Mouse (Mus musculus): ENCODE data around the gene Os9. TPM values are rescaled to one million over a fixed set of nuclear protein-coding genes. Genes with fewer than 3 reads are reported as not detected.
A peak's percentile ranks its signal among the peaks of the same experiment; 100 is the strongest.

Os9 gene
- total and polyA plus RNA-seq, 3 experiments: 42.4 to 60.4 TPM; not detected in 1

- no peak overlapping the region for H3K27ac ChIP-seq (ENCODE audit: control insufficient read depth, low read depth, low read length)
- peaks cover 10% of the 10 kb centered on the region for H3K79me2 ChIP-seq (ENCODE audit: control insufficient read depth, insufficient read depth, low read length, poor library complexity)
- TF ChIP-seq RAD21 (IDR thresholded peaks at IDR 0.05; ENCODE audit: low read depth, low read length) (no peak), USF2 (IDR thresholded peaks at IDR 0.05; ENCODE audit: borderline replicate concordance in 1 of 2, insufficient read depth in 1 of 2, low read depth in 1 of 2, low read length in 2 of 2) (no peak), TCF12 (IDR thresholded peaks at IDR 0.05; ENCODE audit: low read depth, low read length) (no peak), MAX (IDR thresholded peaks at IDR 0.05; ENCODE audit: low read length) (no peak), BHLHE40 (IDR thresholded peaks at IDR 0.05; ENCODE audit: borderline replicate concordance, low read depth, low read length) (no peak), POLR2AphosphoS2 (IDR thresholded peaks at IDR 0.05; ENCODE audit: low read length) (no peak), USF1 (IDR thresholded peaks at IDR 0.05; ENCODE audit: low read depth, low read length) (no peak), ETS1 (IDR thresholded peaks at IDR 0.05; ENCODE audit: low read depth, low read length) (no peak), ZC3H11A (IDR thresholded peaks at IDR 0.05; ENCODE audit: low read depth, low read length) (no peak), ZKSCAN1 (IDR thresholded peaks at IDR 0.05; ENCODE audit: low read depth, low read length) (no peak), POLR2A (IDR thresholded peaks at IDR 0.05; ENCODE audit: control insufficient read depth in 1 of 2, insufficient read depth in 1 of 2, low read depth in 1 of 2, low read length in 2 of 2, poor library complexity in 1 of 2) (no peak), GABPA (IDR thresholded peaks at IDR 0.05; ENCODE audit: low read depth, low read length) (no peak), TBP (IDR thresholded peaks at IDR 0.05; ENCODE audit: low read depth, low read length) (no peak)
- H3K36me3 ChIP-seq (ENCODE audit: control insufficient read depth in 1 of 2, insufficient read depth in 2 of 2, low read length in 2 of 2): peaks cover 0 to 6% of the 10 kb centered on the region in 2 experiments; a peak in 2 of 4 replicates
- peaks cover 3 to 10% of the 10 kb centered on the region in 2 experiments; a peak in 2 of 4 replicates for H3K4me1 ChIP-seq (ENCODE audit: control insufficient read depth in 1 of 2, insufficient read depth in 2 of 2, low read length in 2 of 2)
- DNase-seq (ENCODE audit: low read depth, low spot score): no peak
- H3K9ac ChIP-seq (ENCODE audit: control insufficient read depth, low read depth, low read length, poor library complexity, severe bottlenecking): peak overlapping the region; percentile 61
- no peaks in the 10 kb centered on the region for H3K9me3 ChIP-seq (replicated peaks; ENCODE audit: insufficient read depth, low read length)
- H3K27me3 ChIP-seq (ENCODE audit: control insufficient read depth in 1 of 2, insufficient read depth in 2 of 2, low read length in 2 of 2): no peaks in the 10 kb centered on the region
- peak overlapping the region; percentile 35 to 63 for H3K4me3 ChIP-seq (ENCODE audit: control insufficient read depth in 1 of 2, insufficient read depth in 1 of 2, low read depth in 2 of 2, low read length in 2 of 2)
Observed at GRCm38 (mm10) chr10:127059174-127059967, 61.6 kb downstream of the Os9 start.

DNA sequence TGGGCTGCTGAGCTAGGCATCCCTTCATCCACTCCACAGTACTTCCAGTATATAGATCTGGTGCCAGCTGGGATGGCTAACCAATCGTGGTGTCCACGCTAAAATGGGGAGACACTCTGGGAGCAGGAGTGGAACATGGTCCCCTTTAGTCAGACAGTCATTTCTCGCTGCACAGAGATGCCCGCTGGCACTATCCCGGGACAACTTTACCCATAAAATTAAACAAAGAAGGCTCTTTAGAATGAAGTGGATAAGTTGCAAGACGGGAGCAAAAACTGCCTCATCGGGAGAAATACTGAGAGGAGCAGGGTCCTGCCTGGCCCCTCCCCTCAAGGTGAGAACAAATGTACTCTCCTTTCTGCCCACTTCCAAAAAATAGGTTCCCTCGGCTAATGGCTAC is 62.2 kb downstream of the Os9 start:
- peak overlapping the region; percentile 35 to 63 for H3K4me3 ChIP-seq (ENCODE audit: control insufficient read depth in 1 of 2, insufficient read depth in 1 of 2, low read depth in 2 of 2, low read length in 2 of 2)
- peaks cover 0 to 6% of the 10 kb centered on the region in 2 experiments; a peak in 2 of 4 replicates for H3K36me3 ChIP-seq (ENCODE audit: control insufficient read depth in 1 of 2, insufficient read depth in 2 of 2, low read length in 2 of 2)
- H3K9ac ChIP-seq (ENCODE audit: control insufficient read depth, low read depth, low read length, poor library complexity, severe bottlenecking): peak overlapping the region; percentile 3; the same call in 1 of the 2 replicates
- peaks cover 3% of the 10 kb centered on the region for H3K79me2 ChIP-seq (ENCODE audit: control insufficient read depth, insufficient read depth, low read length, poor library complexity)
- H3K9me3 ChIP-seq (replicated peaks; ENCODE audit: insufficient read depth, low read length): no peaks in the 10 kb centered on the region
- DNase-seq (ENCODE audit: low read depth, low spot score): no peak
- TF ChIP-seq SMC3 (IDR thresholded peaks at IDR 0.05; ENCODE audit: low read depth, low read length) (no peak), KAT2A (conservative IDR thresholded peaks at IDR 0.05; ENCODE audit: low read depth, low read length) (no peak), TCF12 (IDR thresholded peaks at IDR 0.05; ENCODE audit: low read depth, low read length) (no peak), MAZ (IDR thresholded peaks at IDR 0.05; ENCODE audit: low read depth, low read length) (no peak), USF2 (IDR thresholded peaks at IDR 0.05; ENCODE audit: borderline replicate concordance in 1 of 2, insufficient read depth in 1 of 2, low read depth in 1 of 2, low read length in 2 of 2) (no peak), SIN3A (IDR thresholded peaks at IDR 0.05; ENCODE audit: low read length) (no peak), UBTF (IDR thresholded peaks at IDR 0.05; ENCODE audit: borderline replicate concordance, insufficient read depth, low read depth, low read length) (no peak), POLR2AphosphoS5 (IDR thresholded peaks at IDR 0.05; ENCODE audit: borderline replicate concordance, low read depth, low read length) (no peak), EP300 (IDR thresholded peaks at IDR 0.05; ENCODE audit: low read depth in 1 of 2, low read length in 2 of 2) (no peak), MYC (IDR thresholded peaks at IDR 0.05; ENCODE audit: low read depth, low read length) (no peak), RAD21 (IDR thresholded peaks at IDR 0.05; ENCODE audit: low read depth, low read length) (no peak), ZNF384 (IDR thresholded peaks at IDR 0.05; ENCODE audit: low read depth, low read length) (no peak), ZKSCAN1 (IDR thresholded peaks at IDR 0.05; ENCODE audit: low read depth, low read length) (no peak), HCFC1 (IDR thresholded peaks at IDR 0.05; ENCODE audit: low read depth, low read length) (no peak), CHD1 (IDR thresholded peaks at IDR 0.05; ENCODE audit: low read depth, low read length) (no peak), BHLHE40 (IDR thresholded peaks at IDR 0.05; ENCODE audit: borderline replicate concordance, low read depth, low read length) (no peak), ZC3H11A (IDR thresholded peaks at IDR 0.05; ENCODE audit: low read depth, low read length) (no peak)
- H3K4me1 ChIP-seq (ENCODE audit: control insufficient read depth in 1 of 2, insufficient read depth in 2 of 2, low read length in 2 of 2): peaks cover 3 to 10% of the 10 kb centered on the region in 2 experiments; a peak in 2 of 4 replicates
- H3K27ac ChIP-seq (ENCODE audit: control insufficient read depth, low read depth, low read length): no peak overlapping the region
- H3K27me3 ChIP-seq (ENCODE audit: control insufficient read depth in 1 of 2, insufficient read depth in 2 of 2, low read length in 2 of 2): no peaks in the 10 kb centered on the region

Measured in MEL (cell line).